Mouse (Mus musculus) lung, adult 2 months (tissue): Measurements from ENCODE around the gene Zfyve21.

Experiments used
- CTCF ChIP-seq: fragments of 200-500 bp; IDR thresholded peaks from 2 replicates; pipeline ENCODE4 v1.5.1; 2011; ENCODE audit warnings: mild to moderate bottlenecking, low read length, control low read depth; ENCODE audit not compliant: insufficient read depth
- POLR2A ChIP-seq: fragments of 200-500 bp; IDR thresholded peaks from 2 replicates; pipeline ENCODE4 v1.6.1; 2011; ENCODE audit warnings: low read depth, mild to moderate bottlenecking, control low read depth, low read length, borderline replicate concordance; ENCODE audit errors: extremely low read depth

- TF ChIP-seq CTCF (no peak), POLR2A (no peak)
Observed at GRCm38 (mm10) chr12:111851745-111852144, 37.8 kb downstream of the Zfyve21 start.
